Mouse (Mus musculus): ENCODE data around the gene 4930442H23Rik. TPM values are rescaled to one million over a fixed set of nuclear protein-coding genes. Genes with fewer than 3 reads are reported as not detected.
"Not testable (repeated sequence)": the region's sequence is repeated elsewhere in the genome, so short reads cannot be mapped to it uniquely, and the experiment has no call there.

The 4930442H23Rik gene
- not detected in 2 replicates for total RNA-seq (2014; rRNA removed)
- 0.11 and 0.24 TPM in 2 replicates for polyA plus RNA-seq (2015; fragmentation: Nextera tagmentation; extraction: Ambion mirVana)

DNA sequence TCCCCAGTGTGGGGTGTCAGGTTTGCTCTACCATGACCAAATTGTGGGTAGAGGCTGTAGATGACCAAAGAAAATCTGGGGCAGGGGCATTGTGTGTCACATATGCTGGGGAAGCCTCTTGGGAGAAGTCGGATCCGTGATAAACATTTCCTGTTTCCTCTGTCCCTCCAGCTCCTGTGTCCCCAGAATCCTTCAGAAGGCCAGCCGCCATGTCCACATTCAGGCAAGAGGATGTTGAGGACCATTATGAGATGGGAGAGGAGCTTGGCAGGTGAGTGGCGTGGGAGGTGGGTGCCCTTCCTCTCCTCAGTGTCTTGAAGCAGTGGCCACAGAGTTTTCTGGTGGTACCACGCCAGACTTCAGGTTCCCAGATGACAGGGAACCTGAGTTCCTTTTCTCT lies at the start of gene 4930442H23Rik:
Gene 4930442H23Rik, minus strand, starts transcription at position 45 of the 400 bp plus-strand sequence.
- H3K9ac ChIP-seq: peak within 1 kb of the TSS; percentile 64
- peaks cover 5% of the 10 kb centered on the region for H3K4me1 ChIP-seq (ENCODE audit: insufficient read depth)
- H3K9me3 ChIP-seq (ENCODE audit: low read length): no peaks in the 10 kb centered on the region
- H3K36me3 ChIP-seq (ENCODE audit: insufficient read depth): peaks cover 63% of the 10 kb centered on the region
- peak within 1 kb of the TSS; percentile 58 for H3K4me2 ChIP-seq (ENCODE audit: low read depth)
- ATAC-seq (no peak), DNase-seq (no peak)
- H3K27ac ChIP-seq (ENCODE audit: low read depth, low read length): peak within 1 kb of the TSS; percentile 91
- 92% methylated on average over 5 of the region's 5 CpGs for WGBS
- H3K27me3 ChIP-seq (ENCODE audit: insufficient read depth, low read length): no peaks in the 10 kb centered on the region
- TF ChIP-seq CTCF (IDR thresholded peaks at IDR 0.05; ENCODE audit: low read depth): no peak
- H3K4me3 ChIP-seq (ENCODE audit: low read depth, low read length): peak within 1 kb of the TSS; percentile 58

DNA sequence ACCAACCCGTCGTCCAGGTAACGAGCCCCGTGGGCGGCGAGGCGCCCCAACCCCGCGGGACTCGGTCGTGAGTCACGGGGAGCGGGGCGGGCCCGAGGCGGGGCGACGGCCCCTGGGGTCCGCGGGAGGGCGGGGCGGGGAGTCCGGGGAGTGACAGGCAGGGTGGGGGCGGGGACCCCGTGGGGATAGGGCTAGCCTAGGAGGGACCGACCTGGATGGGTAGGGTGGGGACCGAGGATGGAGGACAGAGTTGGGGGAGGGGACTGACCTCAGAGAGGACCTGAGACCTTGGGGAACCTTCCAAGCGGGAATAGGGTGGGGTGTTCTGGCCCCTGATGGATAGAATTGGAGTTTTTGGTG lies 49.6 kb upstream of the 4930442H23Rik start:
- ATAC-seq (peak; percentile 21), DNase-seq (no peak)
- Histone ChIP-seq H3K4me3 (ENCODE audit: low read depth, low read length) (peak overlapping the region; percentile 72), H3K4me2 (ENCODE audit: low read depth) (peak overlapping the region; percentile 73), H3K9ac (peak overlapping the region; percentile 81), H3K27me3 (ENCODE audit: insufficient read depth, low read length) (no peaks in the 10 kb centered on the region), H3K4me1 (ENCODE audit: insufficient read depth) (peaks cover 17% of the 10 kb centered on the region), H3K36me3 (ENCODE audit: insufficient read depth) (0 out of 2 replicates have a peak, but pooled peaks cover 4% of the 10 kb centered on the region), H3K27ac (ENCODE audit: low read depth, low read length) (peak overlapping the region; percentile 62), H3K9me3 (ENCODE audit: low read length) (no peaks in the 10 kb centered on the region)
- TF ChIP-seq CTCF (IDR thresholded peaks at IDR 0.05; ENCODE audit: low read depth): no peak
- WGBS: 4% methylated on average over 21 of the region's 28 CpGs

DNA sequence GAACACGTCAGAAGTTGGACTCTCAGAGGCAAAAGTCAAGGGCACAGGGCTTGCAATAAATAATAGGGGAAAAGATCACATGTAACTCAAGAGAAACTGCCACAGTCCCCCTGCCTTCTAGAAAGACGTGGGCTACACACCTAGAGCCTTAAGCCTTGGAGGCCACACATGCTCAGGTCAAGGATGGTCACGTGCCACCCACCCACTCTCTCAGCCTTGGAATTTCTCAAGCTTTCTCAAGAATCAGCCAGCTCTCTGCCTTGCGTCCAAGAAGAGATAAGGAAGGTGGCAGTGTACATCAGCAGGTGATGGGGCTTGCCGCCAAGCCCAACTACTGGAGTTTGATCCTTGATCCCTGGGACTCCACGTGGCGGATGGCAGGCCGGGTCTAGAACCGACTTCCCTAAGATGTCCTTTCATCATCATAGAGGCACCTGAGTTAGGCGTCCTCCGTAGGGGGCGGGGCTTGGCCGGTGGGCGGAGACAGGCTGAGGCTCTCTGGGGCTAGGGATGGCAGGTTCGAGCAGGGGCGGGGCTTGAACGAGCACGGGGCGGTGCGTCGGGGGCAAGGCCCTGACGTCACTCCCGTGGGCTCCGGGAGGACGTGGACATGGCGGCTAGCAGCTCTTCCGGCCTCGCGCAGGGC lies 49.1 kb upstream of the 4930442H23Rik start, which contains the start of gene Zfr2:
Gene Zfr2, plus strand, starts transcription at position 576 of the 646 bp plus-strand sequence.
- Histone ChIP-seq H3K27ac (ENCODE audit: low read depth, low read length) (peak within 1 kb of the TSS; percentile 62), H3K4me2 (ENCODE audit: low read depth) (peak within 1 kb of the TSS; percentile 73), H3K9me3 (ENCODE audit: low read length) (no peaks in the 10 kb centered on the region), H3K4me3 (ENCODE audit: low read depth, low read length) (peak within 1 kb of the TSS; percentile 72), H3K9ac (peak within 1 kb of the TSS; percentile 81), H3K36me3 (ENCODE audit: insufficient read depth) (0 out of 2 replicates have a peak, but pooled peaks cover 2% of the 10 kb centered on the region), H3K4me1 (ENCODE audit: insufficient read depth) (peaks cover 17% of the 10 kb centered on the region), H3K27me3 (ENCODE audit: insufficient read depth, low read length) (no peaks in the 10 kb centered on the region)
- 15% methylated on average over 29 of the region's 29 CpGs for WGBS
- ATAC-seq (peak; percentile 72), DNase-seq (peak; percentile 90)
- TF ChIP-seq CTCF (IDR thresholded peaks at IDR 0.05; ENCODE audit: low read depth): no peak

DNA sequence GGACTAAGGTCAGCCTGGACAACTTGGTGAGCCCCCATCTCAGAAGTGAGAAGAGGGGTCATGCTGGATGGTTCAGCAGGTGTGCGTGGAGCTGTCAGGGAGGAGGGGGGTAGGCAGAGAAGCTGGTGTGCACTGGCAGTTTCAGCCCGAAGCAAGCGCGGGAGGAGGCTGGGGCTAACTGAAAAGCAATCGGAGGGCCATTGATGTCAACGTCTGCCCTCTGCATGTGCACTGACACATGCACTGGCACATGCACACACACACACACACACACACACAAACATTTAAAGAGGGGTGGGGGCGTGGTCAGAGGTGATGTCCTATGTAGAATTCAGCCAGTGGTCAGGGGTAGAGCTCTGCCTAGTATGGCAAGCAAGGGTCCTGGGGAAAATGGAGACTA lies 47.8 kb upstream of the 4930442H23Rik start:
- no peak for ATAC-seq
- Histone ChIP-seq H3K4me2 (ENCODE audit: low read depth) (peak overlapping the region; percentile 72), H3K9me3 (ENCODE audit: low read length) (no peaks in the 10 kb centered on the region), H3K9ac (peak overlapping the region; percentile 99; the same call in 1 of the 2 replicates), H3K27me3 (ENCODE audit: insufficient read depth, low read length) (no peaks in the 10 kb centered on the region), H3K27ac (ENCODE audit: low read depth, low read length) (peak overlapping the region; percentile 98), H3K36me3 (ENCODE audit: insufficient read depth) (no peaks in the 10 kb centered on the region), H3K4me1 (ENCODE audit: insufficient read depth) (peaks cover 17% of the 10 kb centered on the region), H3K4me3 (ENCODE audit: low read depth, low read length) (peak overlapping the region; percentile 78)
- TF ChIP-seq CTCF (IDR thresholded peaks at IDR 0.05; ENCODE audit: low read depth): no peak
- DNase-seq: no peak
- 46% methylated on average over 7 of the region's 7 CpGs for WGBS

DNA sequence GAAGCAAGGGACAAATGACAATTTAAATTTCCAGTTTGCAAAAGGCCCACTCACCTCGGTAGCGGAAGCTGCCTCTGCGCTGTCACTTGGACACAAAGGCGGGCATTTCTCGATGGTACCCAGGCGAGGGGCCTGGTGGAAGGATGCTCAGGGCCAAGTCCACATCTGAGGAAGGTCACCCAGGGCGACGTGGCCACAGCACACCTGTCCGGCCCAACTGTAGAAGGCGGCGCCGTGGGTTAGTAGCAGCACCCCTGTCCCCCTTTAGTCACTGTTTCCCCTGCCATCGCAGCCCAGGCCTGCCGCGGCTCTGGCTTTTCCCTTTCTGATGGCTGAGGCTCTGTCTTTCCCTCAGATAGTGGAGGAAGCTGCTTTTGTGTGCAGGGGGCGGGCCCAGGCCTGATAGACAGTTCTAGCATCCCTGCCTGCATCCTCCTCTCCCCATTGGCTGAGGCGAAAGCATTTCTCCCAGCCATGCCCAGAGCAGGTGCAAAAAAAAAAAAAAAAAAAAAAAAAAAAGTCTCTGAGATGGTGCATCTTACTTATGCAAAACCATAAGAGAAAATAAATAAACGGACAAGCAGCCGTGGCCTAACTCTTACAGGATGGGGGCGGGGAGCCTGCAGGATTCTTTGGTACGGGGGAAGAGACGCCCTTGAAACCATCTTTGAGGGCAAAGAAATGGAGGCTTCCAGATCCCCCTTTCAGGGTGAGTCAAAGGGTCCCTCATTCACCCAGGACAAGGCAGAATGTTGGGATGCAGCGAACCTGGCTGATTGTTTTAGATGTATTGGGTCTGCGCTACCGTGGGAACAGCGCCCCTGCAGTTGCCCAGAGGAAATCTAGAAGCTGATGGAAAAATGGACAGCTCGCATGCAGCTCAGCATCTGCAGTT lies 47.0 kb upstream of the 4930442H23Rik start, which contains the start of gene Atcay:
Gene Atcay, minus strand, starts transcription at position 396 of the 895 bp plus-strand sequence.
- Histone ChIP-seq H3K9ac (peak within 1 kb of the TSS; percentile 99), H3K4me3 (ENCODE audit: low read depth, low read length) (peak within 1 kb of the TSS; percentile 78), H3K4me1 (ENCODE audit: insufficient read depth) (peaks cover 17% of the 10 kb centered on the region), H3K9me3 (ENCODE audit: low read length) (no peaks in the 10 kb centered on the region), H3K4me2 (ENCODE audit: low read depth) (peak within 1 kb of the TSS; percentile 72), H3K27me3 (ENCODE audit: insufficient read depth, low read length) (no peaks in the 10 kb centered on the region), H3K27ac (ENCODE audit: low read depth, low read length) (peak within 1 kb of the TSS; percentile 98), H3K36me3 (ENCODE audit: insufficient read depth) (0 out of 2 replicates have a peak, but pooled peaks cover 3% of the 10 kb centered on the region)
- TF ChIP-seq CTCF (IDR thresholded peaks at IDR 0.05; ENCODE audit: low read depth): peak; percentile 80
- peak; percentile 91 for DNase-seq
- WGBS: 3% methylated on average over 27 of the region's 27 CpGs
- ATAC-seq: peak; percentile 95

DNA sequence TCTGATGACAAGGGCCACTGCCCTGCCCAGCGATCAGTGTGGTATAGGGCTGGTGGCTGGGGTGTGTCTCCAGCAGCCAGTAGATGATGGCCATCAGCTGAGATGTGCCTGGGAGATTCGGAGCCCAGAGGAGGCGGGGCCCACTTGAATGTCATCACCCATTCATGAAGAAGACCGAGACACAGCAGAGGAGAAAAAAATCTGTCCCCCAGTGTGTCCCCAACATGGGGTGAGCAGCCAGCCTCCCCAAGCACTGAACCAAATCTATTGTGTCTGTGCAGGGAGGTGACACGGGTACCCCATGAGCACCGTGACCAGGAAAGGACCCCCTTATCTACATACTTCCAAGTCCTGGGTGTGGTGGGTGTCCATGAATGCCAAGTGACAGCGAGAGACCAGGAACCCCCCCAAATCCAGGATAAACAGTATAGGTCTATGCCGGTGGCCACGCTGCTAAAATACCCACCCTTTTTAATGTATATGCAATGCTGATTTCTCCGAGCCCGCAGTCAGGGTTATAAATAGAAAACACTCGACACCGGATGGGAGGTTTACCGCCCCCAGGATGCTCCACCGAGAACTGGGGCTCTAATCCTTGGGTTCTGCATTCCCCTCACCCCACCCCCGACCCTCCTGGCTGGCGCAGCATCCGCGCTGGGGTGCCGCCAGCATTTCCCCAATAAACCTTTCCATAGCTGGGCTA lies 46.2 kb upstream of the 4930442H23Rik start:
- peak overlapping the region; percentile 72 for H3K4me2 ChIP-seq (ENCODE audit: low read depth)
- 7% methylated on average over 20 of the region's 20 CpGs for WGBS
- H3K4me1 ChIP-seq (ENCODE audit: insufficient read depth): peaks cover 17% of the 10 kb centered on the region

DNA sequence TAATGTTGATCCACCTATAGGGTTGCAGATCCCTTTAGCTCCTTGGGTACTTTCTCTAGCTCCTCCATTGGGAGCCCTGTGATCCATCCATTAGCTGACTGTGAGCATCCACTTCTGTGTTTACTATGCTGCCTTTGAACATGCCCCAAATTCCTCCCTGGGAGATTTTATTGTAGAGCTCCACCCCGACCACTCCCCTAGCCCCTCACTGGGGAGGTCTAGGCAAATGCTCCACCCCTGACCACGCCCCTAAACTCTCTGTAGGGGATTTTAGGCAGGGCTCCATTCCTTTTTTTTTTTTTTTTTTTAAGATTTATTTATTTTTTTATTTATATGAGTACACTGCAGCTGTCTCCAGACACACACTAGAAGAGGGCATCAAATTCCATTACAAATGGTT lies 40.1 kb upstream of the 4930442H23Rik start:
- H3K4me3 ChIP-seq (ENCODE audit: low read depth, low read length); H3K9me3 ChIP-seq (ENCODE audit: low read length); H3K4me1 ChIP-seq (ENCODE audit: insufficient read depth); H3K27me3 ChIP-seq (ENCODE audit: insufficient read depth, low read length); H3K9ac ChIP-seq; DNase-seq; H3K4me2 ChIP-seq (ENCODE audit: low read depth); H3K27ac ChIP-seq (ENCODE audit: low read depth, low read length); ATAC-seq: not testable (repeated sequence)
- WGBS: 63% methylated on average over 2 of the region's 2 CpGs
- H3K36me3 ChIP-seq (ENCODE audit: insufficient read depth): peaks cover 54% of the 10 kb centered on the region

More for the DNA sequence above, 46.2 kb upstream of the 4930442H23Rik start:
- peak overlapping the region; percentile 78 for H3K4me3 ChIP-seq (ENCODE audit: low read depth, low read length)
- no peaks in the 10 kb centered on the region for H3K27me3 ChIP-seq (ENCODE audit: insufficient read depth, low read length)
- H3K27ac ChIP-seq (ENCODE audit: low read depth, low read length): peak overlapping the region; percentile 98
- H3K9ac ChIP-seq: peak overlapping the region; percentile 99
- DNase-seq (peak; percentile 69), ATAC-seq (peak; percentile 49)
- no peaks in the 10 kb centered on the region for H3K9me3 ChIP-seq (ENCODE audit: low read length)
- TF ChIP-seq CTCF (IDR thresholded peaks at IDR 0.05; ENCODE audit: low read depth): no peak
- 0 out of 2 replicates have a peak, but pooled peaks cover 4% of the 10 kb centered on the region for H3K36me3 ChIP-seq (ENCODE audit: insufficient read depth)

Measured in forebrain, postnatal 0 days (tissue).